Mouse (Mus musculus) cerebellum, adult 2 months (tissue): ENCODE measurements at regions not wholly inside any gene's neighbourhood (a gene's known extent, or its start where the extent isn't known, plus 50 kb on each side); places are given as distances from the start of the nearest gene placed in this dataset.
A peak's percentile ranks its signal among the peaks of the same experiment; 100 is the strongest.

Experiments
- DNase-seq, 2 experiments: peaks; one replicate each; pipeline ENCODE4 v3.0.0; 2021
- H3K27ac ChIP-seq: fragments of 200-500 bp; 2 replicates; pipeline ENCODE4 v1.5.1; 2012; ENCODE audit warnings: low read length, control low read depth, inconsistent platforms; ENCODE audit not compliant: insufficient read depth
- H3K27me3 ChIP-seq: fragments of 200-500 bp; 2 replicates; pipeline ENCODE4 v1.6.1; 2012; ENCODE audit warnings: inconsistent platforms, mild to moderate bottlenecking, low read length, moderate library complexity; ENCODE audit not compliant: control insufficient read depth, insufficient read depth
- H3K4me1 ChIP-seq: fragments of 200-500 bp; 2 replicates; pipeline ENCODE4 v1.6.1; 2011; ENCODE audit warnings: low read length; ENCODE audit not compliant: control insufficient read depth, insufficient read depth
- H3K4me3 ChIP-seq: fragments of 200-500 bp; replicated peaks from 2 replicates; pipeline ENCODE3; 2011; ENCODE audit warnings: mild to moderate bottlenecking, low read depth, low read length, control low read depth; ENCODE audit not compliant: insufficient read depth
- CTCF ChIP-seq: fragments of 200-500 bp; IDR thresholded peaks from 2 replicates; pipeline ENCODE4 v1.5.1; 2011; ENCODE audit warnings: low read depth, mild to moderate bottlenecking, control low read depth, low read length, moderate library complexity, borderline replicate concordance; ENCODE audit not compliant: insufficient read depth
- POLR2A ChIP-seq: fragments of 200-500 bp; IDR thresholded peaks from 2 replicates; pipeline ENCODE4 v1.6.1; 2011; ENCODE audit warnings: low read length, control low read depth, borderline replicate concordance; ENCODE audit not compliant: insufficient read depth
- WGBS: fragments of 180-500 bp; shearing (Covaris S2); methylation state at CpG from one replicate; pipeline ENCODE4 v1.1.7; 2018; 5-methylcytosine and 5-hydroxymethylcytosine counted together

DNA sequence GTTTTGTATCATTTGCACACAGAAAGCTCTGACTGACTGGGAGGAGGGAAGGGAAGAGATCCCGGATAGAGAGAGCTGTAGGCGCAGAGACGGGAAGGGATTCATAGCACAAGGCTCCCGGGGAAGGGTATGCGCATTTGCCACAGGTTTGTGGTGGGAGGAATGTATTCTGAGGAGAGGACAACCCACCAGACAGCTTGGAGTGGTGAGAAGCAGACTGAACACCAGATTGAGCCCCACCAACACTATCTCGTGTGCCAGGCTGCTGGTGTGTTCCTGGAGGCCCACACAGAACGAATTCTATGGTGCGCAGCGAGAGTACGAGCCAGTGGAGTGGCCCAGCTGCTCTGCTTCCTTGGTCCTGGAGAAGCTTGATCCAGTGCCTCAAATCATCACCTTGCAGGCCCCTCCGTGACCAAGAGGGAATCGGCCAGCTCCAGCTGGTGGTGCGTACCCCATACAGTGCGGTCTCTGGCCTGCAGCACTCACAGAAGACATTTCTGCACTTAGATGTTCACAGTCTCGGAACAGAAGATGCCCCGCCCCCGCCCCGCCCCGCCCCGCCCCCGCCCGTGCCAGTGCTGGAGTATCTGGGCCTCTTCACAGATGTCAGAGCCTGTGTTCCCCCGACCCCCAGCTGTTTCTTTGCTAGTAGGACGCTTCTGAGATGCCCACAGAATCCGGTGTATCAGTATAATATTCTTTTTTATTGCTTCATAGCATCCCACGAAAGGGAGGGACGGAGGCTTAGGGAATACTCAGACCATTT lies 92.8 kb upstream of the Tmem189 start:
- Histone ChIP-seq H3K4me3 (no peak overlapping the region), H3K4me1 (peaks cover 3% of the 10 kb centered on the region; the same call in 1 of the 2 replicates), H3K27me3 (no peaks in the 10 kb centered on the region), H3K27ac (no peak overlapping the region)
- 21% methylated on average over 27 of the region's 27 CpGs for WGBS
- DNase-seq, result no peak
- no peak for TF ChIP-seq CTCF
- TF ChIP-seq POLR2A, result no peak

DNA sequence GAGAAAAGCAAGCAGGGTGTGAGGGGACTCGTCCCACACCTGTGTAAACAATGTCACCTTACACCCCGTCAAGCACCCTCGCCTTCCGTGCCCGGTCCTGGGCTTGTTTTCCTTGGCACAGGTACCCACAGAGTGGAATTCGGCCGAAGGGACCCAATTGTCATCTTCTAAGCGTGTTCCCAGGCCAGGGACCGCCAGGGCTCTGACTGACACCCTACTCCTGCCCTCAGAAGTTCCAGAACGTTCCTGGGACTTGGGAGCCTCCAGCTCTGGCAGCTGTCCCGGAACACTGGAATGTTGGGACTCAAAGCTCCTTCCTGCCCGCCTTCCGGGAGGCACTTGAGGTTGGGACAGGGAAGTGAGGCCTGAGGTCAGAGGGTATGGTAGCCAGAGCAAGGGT lies 91.9 kb upstream of the Tmem189 start:
- no peak for TF ChIP-seq CTCF
- no peak for TF ChIP-seq POLR2A
- no peak for DNase-seq
- Histone ChIP-seq H3K27me3 (no peaks in the 10 kb centered on the region), H3K27ac (no peak overlapping the region), H3K4me3 (no peak overlapping the region), H3K4me1 (peaks cover 3% of the 10 kb centered on the region; the same call in 1 of the 2 replicates)
- 69% methylated on average over 13 of the region's 13 CpGs for WGBS

DNA sequence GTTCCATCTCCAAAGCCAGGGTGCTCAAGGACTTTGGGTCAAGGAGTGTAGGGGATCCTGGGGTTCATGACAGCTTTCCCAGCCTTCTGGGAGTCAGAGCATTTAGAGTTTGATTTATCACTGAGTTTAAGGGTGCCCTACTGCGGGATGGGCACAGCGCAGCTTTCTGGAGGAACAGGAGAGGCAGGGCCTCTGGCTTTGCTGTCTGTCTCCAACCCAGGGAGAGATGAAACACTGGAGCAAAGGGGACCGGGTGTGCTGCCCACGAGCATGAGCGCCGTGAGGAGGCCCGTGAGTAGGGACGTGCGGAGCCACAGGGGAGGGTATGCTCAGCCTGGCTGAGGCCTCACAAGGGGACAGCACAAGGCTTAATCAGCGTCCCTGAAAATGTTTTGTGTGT lies 89.1 kb upstream of the Tmem189 start:
- no peaks in the 10 kb centered on the region for H3K27me3 ChIP-seq
- no peak overlapping the region for H3K4me3 ChIP-seq
- H3K4me1 ChIP-seq, result peaks cover 8% of the 10 kb centered on the region
- H3K27ac ChIP-seq, result no peak overlapping the region
- DNase-seq, result no peak
- 90% methylated on average over 10 of the region's 10 CpGs for WGBS
- TF ChIP-seq CTCF (no peak), POLR2A (no peak)

DNA sequence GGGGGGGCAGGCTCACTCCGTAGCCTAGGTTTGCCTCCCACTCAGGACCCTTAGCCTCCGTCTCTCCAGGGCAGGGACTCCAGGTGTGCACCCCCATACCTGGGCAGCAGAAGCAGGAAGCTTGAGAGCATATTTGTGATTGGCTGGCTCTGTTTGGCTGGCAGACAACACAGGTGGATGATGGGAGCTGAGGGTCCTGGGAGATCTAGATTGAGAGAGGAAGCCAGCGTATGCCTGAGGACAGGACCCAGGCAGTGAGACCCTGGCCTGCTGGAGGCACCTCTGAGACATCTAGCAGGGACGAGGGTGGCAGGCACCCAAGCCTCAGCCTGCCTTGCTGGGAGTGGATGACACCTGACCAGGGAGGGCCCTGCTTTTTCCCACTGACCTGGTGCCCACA lies 88.6 kb upstream of the Tmem189 start:
- WGBS, result 65% methylated on average over 4 of the region's 4 CpGs
- Histone ChIP-seq H3K4me3 (no peak overlapping the region), H3K27ac (no peak overlapping the region), H3K27me3 (no peaks in the 10 kb centered on the region), H3K4me1 (peaks cover 8% of the 10 kb centered on the region)
- no peak for TF ChIP-seq POLR2A
- TF ChIP-seq CTCF, result no peak
- DNase-seq, result no peak

DNA sequence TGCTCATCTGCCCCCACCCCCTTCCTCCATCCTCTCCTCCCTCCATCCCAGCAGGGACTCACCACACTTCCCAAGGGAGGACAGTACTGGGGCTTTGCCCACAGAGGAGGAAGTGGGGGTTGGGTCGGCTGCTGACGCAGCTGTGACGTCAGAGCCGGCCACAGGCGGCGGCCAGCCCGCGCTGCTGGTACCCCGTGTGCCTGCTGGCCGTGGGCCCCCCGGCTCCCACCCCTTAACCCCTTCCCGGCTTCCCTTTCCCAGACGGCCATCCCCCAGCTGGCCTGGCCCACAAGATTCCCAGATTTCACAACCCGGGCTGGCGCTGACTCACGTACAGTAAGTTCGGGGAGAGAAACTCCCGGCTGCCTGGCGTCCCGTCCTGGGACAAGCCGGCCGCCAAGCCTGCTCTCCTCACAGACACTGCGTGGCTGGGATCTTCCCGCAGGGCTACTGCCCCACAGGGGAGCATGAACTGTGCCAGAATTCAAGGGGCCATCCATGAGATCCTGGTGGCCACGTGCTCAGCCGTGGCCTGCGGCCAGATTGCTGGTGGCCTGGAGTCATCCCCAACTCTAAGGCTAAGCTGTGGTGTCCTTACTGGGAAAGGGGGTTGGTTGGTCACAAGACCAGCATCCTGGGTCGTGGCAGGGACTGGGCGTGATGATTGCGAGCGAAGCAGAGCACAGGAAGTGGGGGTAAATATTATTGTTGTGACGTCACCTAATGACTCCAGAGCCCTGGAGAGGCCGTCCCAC lies 87.9 kb upstream of the Tmem189 start:
- DNase-seq, result peak; percentile 33 to 35
- H3K4me1 ChIP-seq, result peaks cover 8% of the 10 kb centered on the region
- no peaks in the 10 kb centered on the region for H3K27me3 ChIP-seq
- TF ChIP-seq CTCF, result no peak
- no peak for TF ChIP-seq POLR2A
- WGBS, result 2% methylated on average over 33 of the region's 33 CpGs
- peak overlapping the region; percentile 1 for H3K4me3 ChIP-seq
- H3K27ac ChIP-seq, result no peak overlapping the region

DNA sequence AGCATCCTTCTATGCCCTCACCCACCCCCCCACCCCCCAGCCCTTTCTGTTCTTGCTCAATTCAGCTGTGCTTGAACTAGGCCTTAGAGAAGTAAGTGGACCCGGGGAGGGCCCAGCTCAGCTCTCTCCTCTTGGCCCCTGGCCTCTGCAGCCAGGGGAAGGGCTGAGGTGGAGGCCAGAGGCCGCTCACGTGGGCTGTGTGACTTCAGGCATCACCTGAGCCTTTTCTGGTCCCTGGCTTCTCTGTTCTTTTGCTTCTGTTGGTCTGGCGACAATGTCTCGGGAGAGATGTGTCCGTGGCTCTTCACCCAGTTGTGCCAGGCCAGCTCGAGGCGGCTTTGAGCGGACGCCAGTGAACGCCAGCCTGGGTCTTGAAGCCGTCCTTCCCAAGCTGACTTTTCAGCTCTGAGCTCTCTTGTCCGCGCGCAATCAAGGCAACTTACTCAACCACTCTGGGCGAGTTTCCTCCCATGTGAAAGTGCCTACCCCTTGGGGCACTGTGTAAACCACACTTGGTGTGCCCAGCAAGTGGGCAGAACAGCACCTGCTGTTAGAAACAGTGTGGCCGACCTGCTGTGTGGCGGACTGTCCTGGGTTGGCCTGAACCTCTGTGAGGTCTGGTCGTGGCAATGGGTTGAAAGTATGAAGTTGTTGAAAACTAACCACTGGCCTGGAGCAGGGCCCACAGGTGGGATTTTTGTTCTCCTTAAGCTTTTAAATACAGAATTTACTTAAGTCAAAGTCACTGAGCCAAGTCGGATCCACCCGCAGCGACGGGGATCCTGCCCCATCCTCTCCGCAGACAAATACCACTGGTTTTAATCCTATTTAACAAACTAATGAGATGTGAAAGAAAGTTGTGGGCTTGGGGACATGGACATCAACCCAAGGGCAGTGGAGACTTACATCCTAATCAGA lies 86.9 kb upstream of the Tmem189 start:
- TF ChIP-seq POLR2A (no peak), CTCF (no peak)
- H3K27ac ChIP-seq, result no peak overlapping the region
- H3K4me1 ChIP-seq, result peaks cover 8% of the 10 kb centered on the region
- H3K4me3 ChIP-seq, result no peak overlapping the region
- H3K27me3 ChIP-seq, result no peaks in the 10 kb centered on the region
- WGBS, result 72% methylated on average over 24 of the region's 24 CpGs
- DNase-seq, result no peak

DNA sequence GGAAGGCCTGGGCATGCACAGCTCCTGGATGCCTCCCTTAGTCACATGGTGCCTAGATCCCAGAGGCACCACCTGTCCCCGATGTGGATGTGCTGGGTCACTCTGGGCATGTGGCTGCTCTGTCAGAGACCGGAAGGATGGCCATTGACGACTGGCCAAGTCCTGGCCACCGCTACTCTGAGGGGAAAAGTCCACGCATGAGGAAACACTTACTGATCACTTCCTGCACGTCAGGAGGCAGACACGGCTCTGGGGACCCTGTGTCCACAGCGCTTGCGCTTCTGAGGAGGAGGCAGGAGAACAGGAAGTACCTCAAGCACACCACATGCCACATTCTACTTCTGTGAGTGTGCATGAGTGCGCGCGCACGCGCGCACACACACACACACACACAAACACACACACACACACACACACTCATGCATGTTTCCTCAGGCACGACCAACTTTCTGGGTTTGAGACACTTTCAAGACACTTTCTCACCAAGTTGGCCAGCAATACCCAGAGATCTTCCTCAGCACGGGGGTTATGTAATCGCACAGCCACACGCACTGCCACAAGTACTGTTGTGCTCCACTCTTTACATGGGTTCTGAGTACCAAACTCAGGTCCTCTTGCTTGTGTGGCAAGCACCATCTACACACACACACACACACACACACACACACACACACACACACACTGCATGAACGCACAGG lies 85.7 kb upstream of the Tmem189 start:
- 57% methylated on average over 20 of the region's 20 CpGs for WGBS
- DNase-seq, result no peak
- Histone ChIP-seq H3K4me1 (peaks cover 8% of the 10 kb centered on the region), H3K27ac (no peak overlapping the region), H3K4me3 (no peak overlapping the region), H3K27me3 (no peaks in the 10 kb centered on the region)
- no peak for TF ChIP-seq POLR2A
- no peak for TF ChIP-seq CTCF
